Mouse (Mus musculus) erythroblast, embryonic 14.5 days (primary cell): ENCODE measurements at regions not wholly inside any gene's neighbourhood (a gene's known extent, or its start where the extent isn't known, plus 50 kb on each side); places are given as distances from the start of the nearest gene placed in this dataset.

Experiments used
- GATA1 ChIP-seq: IDR thresholded peaks from 2 replicates; pipeline ENCODE4 v1.6.1; 2012; ENCODE audit warnings: low read length, inconsistent platforms, mixed read lengths
- TAL1 ChIP-seq: IDR thresholded peaks from 3 replicates; pipeline ENCODE4 v1.6.1; 2012; ENCODE audit warnings: low read length, inconsistent platforms, mixed read lengths

DNA sequence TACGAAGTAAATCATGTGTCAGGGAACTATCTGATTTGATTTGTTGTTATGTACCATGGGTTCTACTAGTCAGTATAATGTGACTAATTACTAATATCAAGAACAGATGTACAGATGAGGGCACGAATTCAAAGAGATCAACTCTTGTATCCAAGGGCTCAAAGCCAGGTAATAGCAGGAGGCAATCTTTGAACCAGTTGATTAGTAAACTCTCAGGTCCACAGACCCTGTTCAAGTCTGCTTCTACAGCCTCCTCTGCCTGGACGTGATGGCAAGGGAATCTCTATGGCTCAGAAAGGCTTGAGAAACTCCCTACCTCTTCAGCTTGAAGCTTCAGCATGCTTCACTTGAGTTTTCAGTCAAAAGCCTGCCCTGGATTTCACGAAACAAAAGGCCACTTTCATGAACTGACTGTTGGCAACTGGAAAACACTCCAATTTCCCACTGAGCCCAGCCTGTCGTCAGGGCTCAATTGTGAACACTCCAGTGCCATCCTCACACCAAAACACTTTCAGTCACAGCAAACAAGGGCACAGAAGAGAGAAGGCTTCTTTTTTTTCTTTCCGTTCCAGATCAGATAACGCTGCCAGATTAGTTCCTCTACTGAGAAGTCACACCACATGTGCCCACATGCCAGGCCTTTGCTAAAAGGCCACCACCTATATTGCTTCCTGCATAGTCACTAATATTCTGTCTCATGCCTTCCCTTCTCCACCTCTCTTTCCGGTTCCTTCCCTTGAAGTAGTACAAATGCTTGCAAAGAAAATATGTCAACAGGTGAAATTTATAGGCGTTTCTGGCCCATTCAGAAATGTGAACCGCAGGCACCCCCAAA lies 827.4 kb upstream of the Car8 start:
- TF ChIP-seq GATA1 (no peak), TAL1 (no peak)
